Comparison of ENCODE assay signal across 7 mouse cellular contexts in the genomic region with DNA sequence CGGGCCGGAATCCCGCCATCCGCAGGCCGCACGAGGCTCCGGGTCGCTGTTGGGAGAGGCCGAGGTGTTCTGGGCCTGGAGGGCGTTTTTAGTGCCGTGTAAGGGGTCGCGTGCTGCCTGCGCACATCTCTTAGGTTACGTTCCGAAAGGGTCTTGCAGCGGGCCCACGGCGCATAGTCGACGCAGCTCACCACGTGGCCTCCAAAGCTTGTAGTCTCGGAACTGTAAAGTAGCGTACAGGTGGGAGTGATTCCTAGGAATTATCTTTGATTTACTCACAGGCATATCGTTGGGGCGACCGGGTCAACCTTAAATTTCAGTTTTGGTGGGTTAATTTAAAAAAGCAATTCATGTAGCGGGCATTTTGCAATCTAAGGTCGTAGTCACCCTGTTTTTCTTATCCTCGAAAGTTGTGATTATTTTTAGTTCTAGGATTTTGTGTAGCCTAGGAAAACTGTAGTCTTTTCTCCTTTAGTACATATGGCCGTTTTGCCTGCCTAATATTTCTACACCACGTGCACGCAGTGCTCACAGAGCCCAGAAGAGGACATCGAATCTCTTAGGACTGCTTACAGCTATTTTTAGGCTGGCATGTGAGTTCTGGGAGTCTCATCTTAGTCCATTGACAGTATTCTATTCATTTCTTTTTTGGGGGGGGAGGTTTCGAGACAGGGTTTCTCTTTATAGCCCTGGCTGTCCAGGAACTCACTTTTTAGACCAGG. TPM values are rescaled to one million over a fixed set of nuclear protein-coding genes. Genes with fewer than 3 reads are reported as not detected.
DNase-seq lines count a peak whose midpoint lies in the region; ATAC-seq and TF ChIP-seq lines count a peak whose summit lies in the region.

A gene (minus strand): TSS at position 51 of the 722 bp plus-strand sequence.

- no peak for TF ChIP-seq CTCF in intestine, postnatal 0 days (IDR thresholded peaks at IDR 0.05; ENCODE audit: low read depth)

- H3K4me2 ChIP-seq in forebrain, embryonic 14.5 days (ENCODE audit: low read length), result peak within 1 kb of the TSS; percentile 92
- H3K4me2 ChIP-seq in intestine, postnatal 0 days (replicated peaks; ENCODE audit: low read depth), result peak within 1 kb of the TSS; percentile 82
- peak within 1 kb of the TSS; percentile 91 for H3K4me2 ChIP-seq in midbrain, embryonic 13.5 days (replicated peaks)

- under 1% methylated on average over 35 of the region's 35 CpGs for WGBS in forebrain, embryonic 14.5 days
- WGBS in intestine, postnatal 0 days, result under 1% methylated on average over 35 of the region's 35 CpGs
- WGBS in midbrain, embryonic 13.5 days, result under 1% methylated on average over 35 of the region's 35 CpGs

- H3K27ac ChIP-seq in forebrain, embryonic 14.5 days (ENCODE audit: low read depth, low read length), result peak within 1 kb of the TSS; percentile 85
- peak within 1 kb of the TSS; percentile 81 for H3K27ac ChIP-seq in intestine, postnatal 0 days (ENCODE audit: low read depth, low read length)
- peak within 1 kb of the TSS; percentile 89 for H3K27ac ChIP-seq in midbrain, embryonic 13.5 days

- peak; percentile 59 for DNase-seq in right cerebral cortex, postnatal 4 days
- DNase-seq in right cerebral cortex, adult 2 months (ENCODE audit: low spot score in 2 of 2), result no peak
- DNase-seq in adrenal gland, postnatal 25 days, result no peak
- DNase-seq in forebrain, embryonic 14.5 days (ENCODE audit: low spot score), result peak; percentile 55
- DNase-seq in spleen, adult 18-20 months, result no peak

- peak; percentile 88 for ATAC-seq in forebrain, embryonic 14.5 days
- ATAC-seq in intestine, postnatal 0 days, result peak; percentile 35
- peak; percentile 91 for ATAC-seq in midbrain, embryonic 13.5 days

- no peaks in the 10 kb centered on the region for H3K9me3 ChIP-seq in forebrain, embryonic 14.5 days (replicated peaks; ENCODE audit: control insufficient read depth, low read length)
- no peaks in the 10 kb centered on the region for H3K9me3 ChIP-seq in intestine, postnatal 0 days (ENCODE audit: control insufficient read depth)
- no peaks in the 10 kb centered on the region for H3K9me3 ChIP-seq in midbrain, embryonic 13.5 days

- peaks cover 17% of the 10 kb centered on the region for H3K4me1 ChIP-seq in forebrain, embryonic 14.5 days (ENCODE audit: control insufficient read depth, insufficient read depth, low read length)
- no peaks in the 10 kb centered on the region for H3K4me1 ChIP-seq in intestine, postnatal 0 days (replicated peaks; ENCODE audit: control insufficient read depth, insufficient read depth, low read length)
- H3K4me1 ChIP-seq in midbrain, embryonic 13.5 days (replicated peaks), result peaks cover 37% of the 10 kb centered on the region

- H3K9ac ChIP-seq in forebrain, embryonic 14.5 days (ENCODE audit: low read length), result peak within 1 kb of the TSS; percentile 94
- peak within 1 kb of the TSS; percentile 80 for H3K9ac ChIP-seq in intestine, postnatal 0 days (ENCODE audit: low read depth, low read length)
- H3K9ac ChIP-seq in midbrain, embryonic 13.5 days (replicated peaks), result peak within 1 kb of the TSS; percentile 92

- peaks cover 30% of the 10 kb centered on the region for H3K36me3 ChIP-seq in forebrain, embryonic 14.5 days (ENCODE audit: control insufficient read depth, insufficient read depth, low read length)
- peaks cover 18% of the 10 kb centered on the region for H3K36me3 ChIP-seq in intestine, postnatal 0 days (ENCODE audit: control insufficient read depth, insufficient read depth)
- H3K36me3 ChIP-seq in midbrain, embryonic 13.5 days, result peaks cover 26% of the 10 kb centered on the region

- H3K4me3 ChIP-seq in forebrain, embryonic 14.5 days (ENCODE audit: low read depth, low read length), result peak within 1 kb of the TSS; percentile 87
- peak within 1 kb of the TSS; percentile 73 for H3K4me3 ChIP-seq in intestine, postnatal 0 days (ENCODE audit: low read depth, low read length)
- peak within 1 kb of the TSS; percentile 77 for H3K4me3 ChIP-seq in midbrain, embryonic 13.5 days (replicated peaks)

- no peaks in the 10 kb centered on the region for H3K27me3 ChIP-seq in forebrain, embryonic 14.5 days (replicated peaks; ENCODE audit: control insufficient read depth, insufficient read depth, low read length)
- no peaks in the 10 kb centered on the region for H3K27me3 ChIP-seq in intestine, postnatal 0 days (replicated peaks; ENCODE audit: control insufficient read depth, insufficient read depth, low read length)
- no peaks in the 10 kb centered on the region for H3K27me3 ChIP-seq in midbrain, embryonic 13.5 days

RNA-seq across cellular contexts. Expression of the gene that starts here (rescaled TPM):
- total RNA-seq in adrenal gland, postnatal 25 days (2021), result 102 and 104 TPM in 2 replicates
- polyA plus RNA-seq in forebrain, embryonic 14.5 days (2014; fragmentation: Nextera tagmentation; extraction: Ambion mirVana), result 7.5 and 8.3 TPM in 2 replicates
- 15.4 and 19.1 TPM in 2 replicates for polyA plus RNA-seq in intestine, postnatal 0 days (2015; fragmentation: Nextera tagmentation; extraction: Ambion mirVana)
- 12.7 and 13.4 TPM in 2 replicates for polyA plus RNA-seq in midbrain, embryonic 13.5 days (2015; fragmentation: Nextera tagmentation; extraction: Ambion mirVana)

Comparison
In these comparisons a context has a peak if more than half of its experiments do, and no peak if none do; other contexts are left out.
1. DNase-seq: peak in right cerebral cortex, postnatal 4 days (single experiment) and forebrain, embryonic 14.5 days (single experiment); none in right cerebral cortex, adult 2 months (0 of 2), adrenal gland, postnatal 25 days (single experiment) and spleen, adult 18-20 months (0 of 2).
2. ATAC-seq: peak in every context shown above with its lines; median percentile 91 in midbrain, embryonic 13.5 days; 88 in forebrain, embryonic 14.5 days; 35 in intestine, postnatal 0 days.
3. Peak in every context shown above with its lines, with median percentiles within 50 percentile points of each other: H3K27ac ChIP-seq, H3K4me2 ChIP-seq, H3K4me3 ChIP-seq and H3K9ac ChIP-seq.